Mouse (Mus musculus) limb, embryonic 12.5 days (tissue): Measurements from ENCODE around the gene Sacm1l. TPM values are rescaled to one million over a fixed set of nuclear protein-coding genes. Genes with fewer than 3 reads are reported as not detected.

Experiments used
- ATAC-seq: fragments of 200-750 bp; cut with Nextera tagmentation; 2 replicates; pipeline ENCODE4 v1.8.0; 2017; ENCODE audit warnings: low read depth, moderate TSS enrichment; ENCODE audit not compliant: insufficient number of reproducible peaks, insufficient read depth, low FRiP score, low TSS enrichment
- H3K27ac ChIP-seq: fragments of 300-500 bp; sonication (generic); 2 replicates; pipeline ENCODE4 v1.5.1; 2016; ENCODE audit warnings: mild to moderate bottlenecking, moderate library complexity
- H3K27me3 ChIP-seq: fragments of 300-500 bp; sonication (generic); 2 replicates; pipeline ENCODE4 v1.6.1; 2016; ENCODE audit warnings: mild to moderate bottlenecking, moderate library complexity
- H3K36me3 ChIP-seq: fragments of 300-500 bp; sonication (generic); 2 replicates; pipeline ENCODE4 v1.6.1; 2016; ENCODE audit warnings: mild to moderate bottlenecking, moderate library complexity
- H3K4me1 ChIP-seq: fragments of 300-500 bp; sonication (generic); replicated peaks from 2 replicates; pipeline ENCODE4 v1.6.1; 2016
- H3K4me2 ChIP-seq: fragments of 300-500 bp; sonication (generic); 2 replicates; pipeline ENCODE4 v1.6.1; 2016; ENCODE audit warnings: mild to moderate bottlenecking, moderate library complexity
- H3K4me3 ChIP-seq: fragments of 300-500 bp; sonication (generic); replicated peaks from 2 replicates; pipeline ENCODE4 v1.5.1; 2016; ENCODE audit warnings: mild to moderate bottlenecking
- H3K9ac ChIP-seq: fragments of 300-500 bp; sonication (generic); replicated peaks from 2 replicates; pipeline ENCODE4 v1.6.1; 2016; ENCODE audit warnings: mild to moderate bottlenecking, moderate library complexity
- H3K9me3 ChIP-seq: fragments of 300-500 bp; sonication (generic); 2 replicates; pipeline ENCODE4 v1.6.1; 2016; ENCODE audit warnings: mild to moderate bottlenecking, moderate library complexity
- WGBS: fragments of 180-500 bp; shearing (Covaris S2); methylation state at CpG from one replicate; pipeline ENCODE4 v1.1.7; 2016; 5-methylcytosine and 5-hydroxymethylcytosine counted together
- polyA plus RNA-seq: library from polyadenylated mRNA; unstranded; fragments of >200 nt; fragmentation: Nextera tagmentation; extraction: Ambion mirVana; gene quantifications from 2 replicates; pipeline ENCODE4 v1.2.1, GENCODE M21; 2016

Gene Sacm1l
- polyA plus RNA-seq, 1 experiment from 2014 or later, result 50.1 TPM

- H3K4me1 ChIP-seq, result no peaks in the 10 kb centered on the region
- peaks cover 42% of the 10 kb centered on the region for H3K36me3 ChIP-seq
- H3K9me3 ChIP-seq, result no peaks in the 10 kb centered on the region
- WGBS, result 81% methylated on average over 8 of the region's 8 CpGs
- H3K4me3 ChIP-seq, result no peak overlapping the region
- no peak overlapping the region for H3K9ac ChIP-seq
- H3K27me3 ChIP-seq, result no peaks in the 10 kb centered on the region
- ATAC-seq, result no peak
- H3K4me2 ChIP-seq, result no peak overlapping the region
- H3K27ac ChIP-seq, result no peak overlapping the region
Measured at GRCm38 (mm10) chr9:123509638-123510604, 19.6 kb upstream of the Sacm1l start.

DNA sequence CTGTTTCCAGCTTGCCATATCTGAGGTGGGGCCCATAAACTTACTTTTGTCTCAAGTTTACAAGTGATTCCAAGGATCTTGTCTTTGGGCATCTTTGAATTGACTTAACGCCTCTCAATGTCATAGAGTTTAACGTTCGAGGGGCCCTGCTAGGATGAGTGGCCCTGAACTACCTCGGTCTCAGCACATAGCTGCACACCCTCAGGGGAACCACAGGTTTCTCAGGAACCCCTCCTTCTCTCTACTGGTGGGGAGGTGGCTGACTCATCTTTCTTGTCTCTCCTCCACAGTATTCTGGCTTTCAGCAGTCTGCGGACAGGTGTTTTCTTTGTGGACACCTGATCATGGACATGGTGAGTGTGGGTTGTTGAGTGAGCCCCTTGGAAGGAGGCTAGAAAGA is 18.6 kb upstream of the Sacm1l start:
- Histone ChIP-seq H3K9ac (no peak overlapping the region), H3K4me3 (no peak overlapping the region), H3K36me3 (peaks cover 44% of the 10 kb centered on the region), H3K9me3 (no peaks in the 10 kb centered on the region), H3K4me2 (no peak overlapping the region), H3K27ac (no peak overlapping the region), H3K27me3 (no peaks in the 10 kb centered on the region), H3K4me1 (no peaks in the 10 kb centered on the region)
- no peak for ATAC-seq
- 93% methylated on average over 5 of the region's 5 CpGs for WGBS

DNA sequence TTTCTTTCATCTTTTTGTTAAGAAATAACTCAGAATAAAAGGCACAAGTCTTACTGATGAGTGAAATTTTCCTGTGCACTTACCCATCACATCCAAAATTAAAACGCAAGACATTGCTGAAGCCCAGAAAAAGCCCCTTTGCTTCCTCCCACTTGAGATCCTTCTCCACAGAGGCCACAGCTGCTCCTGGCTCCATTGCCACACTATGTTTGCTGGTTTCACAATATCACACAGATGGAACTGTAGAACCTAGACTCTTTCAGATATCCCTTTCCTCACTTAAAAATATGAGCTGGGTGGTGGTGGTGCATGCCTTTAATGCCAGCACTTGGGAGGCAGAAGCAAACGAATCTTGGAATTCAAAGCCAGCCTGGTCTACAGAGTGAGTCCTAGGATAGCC is 17.1 kb upstream of the Sacm1l start:
- H3K9me3 ChIP-seq, result no peaks in the 10 kb centered on the region
- no peak overlapping the region for H3K9ac ChIP-seq
- H3K4me1 ChIP-seq, result no peaks in the 10 kb centered on the region
- 85% methylated on average over 2 of the region's 2 CpGs for WGBS
- no peak overlapping the region for H3K4me2 ChIP-seq
- no peak overlapping the region for H3K27ac ChIP-seq
- no peak for ATAC-seq
- no peaks in the 10 kb centered on the region for H3K27me3 ChIP-seq
- H3K4me3 ChIP-seq, result no peak overlapping the region
- peaks cover 58% of the 10 kb centered on the region for H3K36me3 ChIP-seq

- H3K9me3 ChIP-seq, result no peaks in the 10 kb centered on the region
- H3K27ac ChIP-seq, result no peak overlapping the region
- H3K4me1 ChIP-seq, result no peaks in the 10 kb centered on the region
- WGBS, result 71% methylated on average over 2 of the region's 2 CpGs
- H3K27me3 ChIP-seq, result no peaks in the 10 kb centered on the region
- ATAC-seq, result no peak
- peaks cover 77% of the 10 kb centered on the region for H3K36me3 ChIP-seq
- no peak overlapping the region for H3K4me2 ChIP-seq
- no peak overlapping the region for H3K9ac ChIP-seq
- H3K4me3 ChIP-seq, result no peak overlapping the region
Measured at GRCm38 (mm10) chr9:123515087-123515486, 14.5 kb upstream of the Sacm1l start.

- no peaks in the 10 kb centered on the region for H3K4me1 ChIP-seq
- H3K4me2 ChIP-seq, result no peak overlapping the region
- H3K4me3 ChIP-seq, result no peak overlapping the region
- H3K27ac ChIP-seq, result no peak overlapping the region
- peaks cover 68% of the 10 kb centered on the region for H3K36me3 ChIP-seq
- no peaks in the 10 kb centered on the region for H3K27me3 ChIP-seq
- ATAC-seq, result no peak
- H3K9ac ChIP-seq, result no peak overlapping the region
- WGBS, result 89% methylated on average over 7 of the region's 7 CpGs
- no peaks in the 10 kb centered on the region for H3K9me3 ChIP-seq
Measured at GRCm38 (mm10) chr9:123516641-123517385, 12.7 kb upstream of the Sacm1l start.

DNA sequence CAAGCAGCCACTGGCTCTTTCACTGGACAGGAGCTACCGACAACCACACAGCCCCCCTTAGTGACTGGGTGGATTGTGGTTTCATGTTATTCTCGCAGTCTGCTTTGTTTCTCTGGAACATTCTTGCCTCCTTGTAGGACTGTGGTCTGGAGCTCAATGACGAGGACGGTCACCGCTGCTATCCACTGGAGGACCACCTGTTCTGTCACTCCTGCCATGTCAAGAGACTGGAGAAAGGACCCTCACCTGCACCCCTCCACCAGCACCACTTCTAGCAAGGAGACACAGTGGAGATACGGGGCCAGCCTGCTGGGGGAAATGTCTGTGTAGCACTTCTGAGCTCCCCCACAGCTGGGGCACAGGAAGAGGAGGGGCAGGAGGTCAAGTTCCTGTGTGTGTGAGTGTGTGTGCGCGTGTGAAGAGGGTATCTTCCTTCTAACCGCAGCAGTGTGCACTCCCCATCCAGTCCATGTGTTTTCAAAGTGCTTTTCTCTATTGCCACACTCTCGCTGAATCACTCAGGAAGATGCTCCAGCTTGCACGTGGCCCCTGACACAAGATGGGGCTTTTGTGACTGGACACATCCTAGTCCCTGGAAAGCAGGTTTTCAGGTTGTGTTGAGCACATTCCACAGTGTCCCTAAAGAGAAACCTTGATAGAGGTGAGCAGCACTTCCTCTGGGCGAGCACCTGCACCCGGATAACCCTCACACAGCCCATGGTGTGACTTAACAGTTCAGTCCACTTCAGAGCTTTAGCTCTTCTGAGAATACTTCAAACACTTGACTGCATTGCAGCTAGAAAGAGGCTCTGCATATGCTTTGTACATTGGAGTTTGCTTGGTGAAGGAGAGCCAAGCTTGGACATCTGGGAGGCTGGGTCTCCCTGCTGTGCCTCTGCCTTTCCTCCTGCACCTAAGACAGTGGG is 10.3 kb upstream of the Sacm1l start:
- Histone ChIP-seq H3K27ac (no peak overlapping the region), H3K9me3 (no peaks in the 10 kb centered on the region), H3K36me3 (peaks cover 48% of the 10 kb centered on the region), H3K4me3 (no peak overlapping the region), H3K4me2 (no peak overlapping the region), H3K4me1 (no peaks in the 10 kb centered on the region), H3K27me3 (no peaks in the 10 kb centered on the region), H3K9ac (no peak overlapping the region)
- ATAC-seq, result no peak
- WGBS, result 89% methylated on average over 13 of the region's 13 CpGs

GRCm38 (mm10) chr9:123520735-123521134 is 8.8 kb upstream of the Sacm1l start:
- H3K9ac ChIP-seq, result no peak overlapping the region
- no peak overlapping the region for H3K4me3 ChIP-seq
- no peaks in the 10 kb centered on the region for H3K9me3 ChIP-seq
- ATAC-seq, result no peak
- no peaks in the 10 kb centered on the region for H3K4me1 ChIP-seq
- no peaks in the 10 kb centered on the region for H3K27me3 ChIP-seq
- H3K36me3 ChIP-seq, result peaks cover 48% of the 10 kb centered on the region
- H3K4me2 ChIP-seq, result no peak overlapping the region
- no peak overlapping the region for H3K27ac ChIP-seq
- WGBS, result 84% methylated on average over 3 of the region's 3 CpGs

- no peak overlapping the region for H3K9ac ChIP-seq
- no peak overlapping the region for H3K27ac ChIP-seq
- WGBS, result 30% methylated on average over 3 of the region's 3 CpGs
- ATAC-seq, result no peak
- H3K4me3 ChIP-seq, result no peak overlapping the region
- peaks cover 2% of the 10 kb centered on the region for H3K4me1 ChIP-seq
- H3K36me3 ChIP-seq, result peaks cover 23% of the 10 kb centered on the region
- H3K4me2 ChIP-seq, result no peak overlapping the region
- H3K9me3 ChIP-seq, result no peaks in the 10 kb centered on the region
- no peaks in the 10 kb centered on the region for H3K27me3 ChIP-seq
Measured at GRCm38 (mm10) chr9:123523676-123524075, 5.9 kb upstream of the Sacm1l start.

DNA sequence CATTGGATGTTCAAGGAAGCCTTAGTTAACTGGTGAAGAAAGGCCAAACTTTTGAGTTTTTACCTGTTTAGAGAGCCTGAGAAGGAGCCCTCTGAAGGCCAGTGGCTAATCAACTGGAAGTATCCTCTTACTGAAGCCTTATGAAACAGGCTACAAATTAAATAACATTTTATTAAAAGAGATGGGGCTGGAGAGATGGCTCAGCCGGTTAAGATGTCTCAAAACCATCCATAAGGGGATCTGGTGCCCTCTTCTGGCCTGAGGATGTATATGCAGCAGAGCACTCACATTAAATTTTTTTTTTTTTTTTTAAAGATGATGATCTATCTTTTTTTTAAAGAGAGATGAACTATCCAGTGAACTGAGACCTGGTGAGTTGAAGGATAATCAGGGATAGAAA is 4.5 kb upstream of the Sacm1l start:
- H3K4me3 ChIP-seq, result no peak overlapping the region
- peaks cover 2% of the 10 kb centered on the region for H3K4me1 ChIP-seq
- no peaks in the 10 kb centered on the region for H3K9me3 ChIP-seq
- H3K27ac ChIP-seq, result no peak overlapping the region
- no peak overlapping the region for H3K4me2 ChIP-seq
- peaks cover 8% of the 10 kb centered on the region for H3K36me3 ChIP-seq
- no peaks in the 10 kb centered on the region for H3K27me3 ChIP-seq
- no peak for ATAC-seq
- 3% methylated on average over 1 of the region's 1 CpGs for WGBS
- H3K9ac ChIP-seq, result no peak overlapping the region

DNA sequence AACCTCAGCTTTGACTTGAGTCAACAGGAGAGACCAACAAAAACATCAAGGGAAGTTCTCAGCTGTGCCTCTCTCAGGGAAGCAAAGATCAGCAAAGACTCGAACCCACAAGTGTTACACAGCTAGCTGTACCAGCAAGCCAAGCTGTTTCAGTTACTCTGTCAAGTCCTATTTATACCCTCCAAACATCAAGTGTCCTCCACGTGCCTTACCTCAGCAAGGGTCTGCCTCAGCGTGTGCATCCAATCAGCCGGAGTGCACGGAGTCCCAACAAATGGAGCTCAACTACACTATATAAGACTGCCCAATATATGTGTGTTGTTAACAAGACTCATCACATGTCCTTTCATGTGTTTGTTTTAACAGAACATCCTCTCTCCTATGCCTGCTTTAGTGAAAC is 3.1 kb upstream of the Sacm1l start:
- no peaks in the 10 kb centered on the region for H3K36me3 ChIP-seq
- no peak for ATAC-seq
- H3K4me2 ChIP-seq, result no peak overlapping the region
- H3K27ac ChIP-seq, result no peak overlapping the region
- no peaks in the 10 kb centered on the region for H3K27me3 ChIP-seq
- H3K4me1 ChIP-seq, result peaks cover 12% of the 10 kb centered on the region
- no peak overlapping the region for H3K4me3 ChIP-seq
- no peaks in the 10 kb centered on the region for H3K9me3 ChIP-seq
- WGBS, result 65% methylated on average over 5 of the region's 5 CpGs
- no peak overlapping the region for H3K9ac ChIP-seq
